17 mouse cellular contexts compared by ENCODE assay signal in the genomic region with DNA sequence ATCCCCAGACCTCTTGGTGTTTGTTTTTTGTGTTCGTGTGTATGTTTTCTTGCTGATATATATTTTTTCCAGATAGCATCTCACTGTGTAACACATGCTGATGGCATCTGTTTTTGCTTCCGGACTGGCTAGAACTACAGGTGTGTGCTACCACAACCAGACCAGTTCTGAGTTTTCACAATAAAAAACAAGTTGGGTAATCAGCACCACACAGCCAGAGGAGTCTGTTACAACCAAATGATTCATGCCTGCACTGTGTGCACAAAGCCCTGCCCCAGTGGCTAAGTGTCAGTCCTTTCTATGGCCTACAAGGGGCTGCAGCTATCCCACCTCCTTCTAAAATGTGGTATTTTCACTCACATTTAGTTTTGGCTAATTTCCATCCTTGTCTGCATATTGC. TPM values are rescaled to one million over a fixed set of nuclear protein-coding genes. Genes with fewer than 3 reads are reported as not detected.
"Had no signal": no experiment of that assay in that cellular context is flagged by ENCODE, and none has a peak within 500 bp of the region (broad histone marks: within the 10 kb centered on the region; RNA-seq: fewer than 3 reads in every experiment).

No protein-coding gene starts in this region.

- DNase-seq: lung, adult 18-20 months; lung, embryonic 14.5 days; lung, postnatal 10 days; lung, postnatal 4 days; midbrain, embryonic 14.5 days; retina, postnatal 1 day; right cerebral cortex, postnatal 14 days; thymus, adult 18-20 months; thymus, postnatal 14 days; thymus, postnatal 36 days had no signal

- H3K27ac ChIP-seq: midbrain, embryonic 10.5 days; midbrain, embryonic 12.5 days; neural tube, embryonic 13.5 days; neural tube, embryonic 15.5 days; stomach, embryonic 15.5 days had no signal

- H3K4me1 ChIP-seq: midbrain, embryonic 10.5 days; midbrain, embryonic 12.5 days; neural tube, embryonic 13.5 days; neural tube, embryonic 15.5 days; stomach, embryonic 15.5 days had no signal

- ATAC-seq: midbrain, embryonic 16.5 days had no signal

- H3K36me3 ChIP-seq: stomach, embryonic 15.5 days had no signal

- H3K9me3 ChIP-seq: midbrain, embryonic 10.5 days; midbrain, embryonic 12.5 days; neural tube, embryonic 13.5 days; neural tube, embryonic 15.5 days; stomach, embryonic 15.5 days had no signal

- H3K9ac ChIP-seq: lung, embryonic 14.5 days; midbrain, embryonic 12.5 days; neural tube, embryonic 13.5 days; neural tube, embryonic 15.5 days; stomach, embryonic 15.5 days had no signal

- H3K27me3 ChIP-seq: midbrain, embryonic 12.5 days; neural tube, embryonic 13.5 days; neural tube, embryonic 15.5 days; stomach, embryonic 15.5 days had no signal

- H3K4me3 ChIP-seq: midbrain, embryonic 10.5 days; midbrain, embryonic 12.5 days; myocyte; neural tube, embryonic 13.5 days; neural tube, embryonic 15.5 days; stomach, embryonic 15.5 days had no signal

- H3K4me2 ChIP-seq: lung, embryonic 14.5 days; midbrain, embryonic 12.5 days; neural tube, embryonic 13.5 days; neural tube, embryonic 15.5 days; stomach, embryonic 15.5 days had no signal

RNA-seq across cellular contexts. Expression of gene Slc38a5, which starts 34.2 kb away (rescaled TPM):
- polyA plus RNA-seq: myocyte had no signal
